Comparison of ENCODE assay signal across 8 mouse cellular contexts in the genomic region with DNA sequence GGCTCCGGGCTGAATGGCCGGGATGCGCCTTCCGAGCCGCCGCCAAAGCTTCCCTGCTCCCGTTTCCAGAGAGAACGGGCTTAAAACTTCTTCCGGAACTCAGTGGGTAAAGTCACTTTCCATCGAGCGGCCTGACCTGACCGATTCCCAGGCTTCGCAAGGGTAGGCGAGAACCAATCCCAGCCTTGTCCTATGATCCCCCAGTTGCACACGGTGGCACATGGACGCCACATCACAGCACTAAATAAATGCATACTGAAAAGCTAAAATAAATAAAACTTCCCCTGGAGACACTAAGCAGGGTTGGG. TPM values are rescaled to one million over a fixed set of nuclear protein-coding genes. Genes with fewer than 3 reads are reported as not detected.
A peak's percentile ranks its signal among the peaks of the same experiment; 100 is the strongest.
DNase-seq lines count a peak whose midpoint lies in the region; ATAC-seq and TF ChIP-seq lines count a peak whose summit lies in the region.

No protein-coding gene starts in this region.

- peak overlapping the region; percentile 65 for H3K4me3 ChIP-seq in C2C12 (ENCODE audit: insufficient read depth, poor library complexity, severe bottlenecking)
- H3K4me3 ChIP-seq in forebrain, embryonic 11.5 days (ENCODE audit: low read depth, low read length): peak overlapping the region; percentile 93
- H3K4me3 ChIP-seq in liver, embryonic 13.5 days (replicated peaks): peak overlapping the region; percentile 96

- H3K4me2 ChIP-seq in forebrain, embryonic 11.5 days (ENCODE audit: low read depth, low read length, severe bottlenecking): peak overlapping the region; percentile 62
- H3K4me2 ChIP-seq in liver, embryonic 13.5 days: peak overlapping the region; percentile 87

- TF ChIP-seq CTCF in C2C12 (IDR thresholded peaks at IDR 0.05; ENCODE audit: control insufficient read depth, insufficient read depth, insufficient read length): no peak

- H3K79me3 ChIP-seq in C2C12 (ENCODE audit: low read depth): peaks cover 15% of the 10 kb centered on the region

- H3K79me2 ChIP-seq in C2C12 (ENCODE audit: control insufficient read depth, insufficient read depth): peaks cover 37% of the 10 kb centered on the region

- ATAC-seq in frontal cortex, adult (ENCODE audit: low TSS enrichment): peak; percentile 13
- ATAC-seq in forebrain, embryonic 11.5 days (replicated peaks; ENCODE audit: low FRiP score): peak; percentile 29
- ATAC-seq in liver, embryonic 13.5 days (ENCODE audit: low read depth): no peak
- no peak for ATAC-seq in inflammation-experienced regulatory T-cells, adult 6 months

- peaks cover 26% of the 10 kb centered on the region for H3K36me3 ChIP-seq in C2C12 (ENCODE audit: control insufficient read depth, insufficient read depth)
- no peaks in the 10 kb centered on the region; the same call in 1 of the 2 replicates for H3K36me3 ChIP-seq in forebrain, embryonic 11.5 days (ENCODE audit: control insufficient read depth, insufficient read depth, low read length)
- H3K36me3 ChIP-seq in liver, embryonic 13.5 days: peaks cover 19% of the 10 kb centered on the region

- no peaks in the 10 kb centered on the region for H3K9me3 ChIP-seq in forebrain, embryonic 11.5 days (ENCODE audit: control insufficient read depth, low read length)
- H3K9me3 ChIP-seq in liver, embryonic 13.5 days (replicated peaks): no peaks in the 10 kb centered on the region

- peak overlapping the region; percentile 93 for H3ac ChIP-seq in C2C12 (ENCODE audit: control insufficient read depth, insufficient read length, low read depth)

- DNase-seq in frontal cortex, postnatal 10 days (ENCODE audit: low spot score in 2 of 2): no peak
- DNase-seq in forebrain, embryonic 11.5 days (ENCODE audit: low spot score): no peak
- no peak for DNase-seq in liver, embryonic 13.5 days
- DNase-seq in right cerebral cortex, adult 18-20 months: no peak
- DNase-seq in yolk sac, embryonic 10.5 days (ENCODE audit: low spot score): no peak

- H3K27ac ChIP-seq in forebrain, embryonic 11.5 days (ENCODE audit: low read depth, low read length): peak overlapping the region; percentile 98; the same call in 1 of the 2 replicates
- peak overlapping the region; percentile 100 for H3K27ac ChIP-seq in liver, embryonic 13.5 days

- no peaks in the 10 kb centered on the region for H3K27me3 ChIP-seq in C2C12 (ENCODE audit: control insufficient read depth, insufficient read depth, insufficient read length)
- H3K27me3 ChIP-seq in forebrain, embryonic 11.5 days (ENCODE audit: control insufficient read depth, insufficient read depth, low read length): no peaks in the 10 kb centered on the region
- no peaks in the 10 kb centered on the region for H3K27me3 ChIP-seq in liver, embryonic 13.5 days

- under 1% methylated on average over 16 of the region's 16 CpGs for WGBS in forebrain, embryonic 11.5 days
- WGBS in liver, embryonic 13.5 days (ENCODE audit: insufficient replicate concordance): under 1% methylated on average over 16 of the region's 16 CpGs

- no peaks in the 10 kb centered on the region; the same call in 1 of the 2 replicates for H3K4me1 ChIP-seq in forebrain, embryonic 11.5 days (replicated peaks; ENCODE audit: control insufficient read depth, insufficient read depth, low read length)
- H3K4me1 ChIP-seq in liver, embryonic 13.5 days (replicated peaks): peaks cover 25% of the 10 kb centered on the region

- peak overlapping the region; percentile 86 for H3K9ac ChIP-seq in forebrain, embryonic 11.5 days (ENCODE audit: low read length)
- H3K9ac ChIP-seq in liver, embryonic 13.5 days: peak overlapping the region; percentile 97

TF ChIP-seq in C2C12, 6 proteins besides CTCF, POLR2A, EP300 and RAD21:
- TF ChIP-seq MYOD1 (IDR thresholded peaks at IDR 0.05; ENCODE audit: control insufficient read depth, insufficient read length, low read depth) (no peak), USF1 (IDR thresholded peaks at IDR 0.05; ENCODE audit: low read depth) (no peak), MYOG (IDR thresholded peaks at IDR 0.05; ENCODE audit: control insufficient read depth, extremely low read depth, insufficient read length) (no peak), MAX (IDR thresholded peaks at IDR 0.05) (no peak), CEBPB (IDR thresholded peaks at IDR 0.05; ENCODE audit: low read depth) (no peak), FOSL1 (IDR thresholded peaks at IDR 0.05; ENCODE audit: insufficient read depth, low read length, poor library complexity, severe bottlenecking) (no peak)

RNA-seq across cellular contexts. Expression of gene Ttc14, which starts 0.8 kb away (rescaled TPM):
- 4.2 TPM for polyA plus RNA-seq in C2C12 (2012; fragmentation: generic; extraction: Trizol)
- polyA plus RNA-seq in forebrain, embryonic 11.5 days (2014; fragmentation: Nextera tagmentation; extraction: Ambion mirVana): 62.7 and 63.8 TPM in 2 replicates
- polyA plus RNA-seq in liver, embryonic 13.5 days (2015; fragmentation: Nextera tagmentation; extraction: Ambion mirVana): 30.5 and 31.5 TPM in 2 replicates
- polyA plus RNA-seq in inflammation-experienced regulatory T-cells, adult 6 months (2017; shearing (Covaris generic)): 10 to 100 TPM; 16.3 to 22.3 (median 20.8) TPM

RNA-seq across cellular contexts. Expression of gene Ccdc39, which starts 43.6 kb away (rescaled TPM):
- 0.18 TPM for polyA plus RNA-seq in C2C12 (2012; fragmentation: generic; extraction: Trizol)
- 6.9 and 9.1 TPM in 2 replicates for polyA plus RNA-seq in forebrain, embryonic 11.5 days (2014; fragmentation: Nextera tagmentation; extraction: Ambion mirVana)
- 0.09 and 0.24 TPM in 2 replicates for polyA plus RNA-seq in liver, embryonic 13.5 days (2015; fragmentation: Nextera tagmentation; extraction: Ambion mirVana)
- polyA plus RNA-seq in inflammation-experienced regulatory T-cells, adult 6 months (2017; shearing (Covaris generic)): 1 to 10 TPM in 1 of 3 experiments, under 1 TPM in 2; 0.26 to 1.0 (median 0.39) TPM

Comparison
In these comparisons a context has a peak if more than half of its experiments do, and no peak if none do; other contexts are left out.
1. ATAC-seq: peak in frontal cortex, adult (single experiment) and forebrain, embryonic 11.5 days (single experiment); none in liver, embryonic 13.5 days (single experiment) and inflammation-experienced regulatory T-cells, adult 6 months (single experiment).
2. Peak in every context shown above with its lines, with median percentiles within 50 percentile points of each other: H3K4me3 ChIP-seq.